Mouse (Mus musculus) forebrain, embryonic 11.5 days (tissue): ENCODE measurements around the gene Kansl1l. TPM values are rescaled to one million over a fixed set of nuclear protein-coding genes. Genes with fewer than 3 reads are reported as not detected.
A peak's percentile ranks its signal among the peaks of the same experiment; 100 is the strongest.

Experiments used
- ATAC-seq: fragments of 200-750 bp; cut with Nextera tagmentation; replicated peaks from 2 replicates; pipeline ENCODE4 v1.8.0; 2017; ENCODE audit warnings: moderate TSS enrichment; ENCODE audit not compliant: low FRiP score
- DNase-seq: peaks from one replicate; pipeline ENCODE4 v3.0.0-alpha.2; 2017; ENCODE audit warnings: low spot score
- H3K27ac ChIP-seq: fragments of 300-500 bp; sonication (generic); 2 replicates; pipeline ENCODE4 v1.5.1; 2014; ENCODE audit warnings: low read depth, low read length
- H3K27me3 ChIP-seq: fragments of 300-500 bp; sonication (generic); 2 replicates; pipeline ENCODE4 v1.6.1; 2014; ENCODE audit warnings: mild to moderate bottlenecking, low read length, mixed read lengths; ENCODE audit not compliant: control insufficient read depth, insufficient read depth
- H3K36me3 ChIP-seq: fragments of 300-500 bp; sonication (generic); 2 replicates; pipeline ENCODE4 v1.6.1; 2014; ENCODE audit warnings: mild to moderate bottlenecking, low read length, moderate library complexity, mixed read lengths; ENCODE audit not compliant: control insufficient read depth, insufficient read depth
- H3K4me1 ChIP-seq: fragments of 300-500 bp; sonication (generic); replicated peaks from 2 replicates; pipeline ENCODE4 v1.6.1; 2014; ENCODE audit warnings: low read length, mixed read lengths; ENCODE audit not compliant: control insufficient read depth, insufficient read depth
- H3K4me2 ChIP-seq: fragments of 300-500 bp; sonication (generic); 2 replicates; pipeline ENCODE4 v1.6.1; 2014; ENCODE audit warnings: low read depth, mild to moderate bottlenecking, low read length, moderate library complexity, mixed read lengths; ENCODE audit not compliant: severe bottlenecking
- H3K4me3 ChIP-seq: fragments of 300-500 bp; sonication (generic); 2 replicates; pipeline ENCODE4 v1.5.1; 2014; ENCODE audit warnings: low read depth, low read length
- H3K9ac ChIP-seq: fragments of 300-500 bp; sonication (generic); 2 replicates; pipeline ENCODE4 v1.6.1; 2014; ENCODE audit warnings: low read length
- H3K9me3 ChIP-seq: fragments of 300-500 bp; sonication (generic); 2 replicates; pipeline ENCODE4 v1.6.1; 2016; ENCODE audit warnings: low read length, mixed read lengths; ENCODE audit not compliant: control insufficient read depth
- WGBS: fragments of 180-500 bp; shearing (Covaris S2); extraction: QIAGEN DNeasy Blood & Tissue Kit; methylation state at CpG from one replicate; pipeline ENCODE4 v1.1.7; 2014; 5-methylcytosine and 5-hydroxymethylcytosine counted together
- polyA plus RNA-seq: library from polyadenylated mRNA; unstranded; fragments of >200 nt; fragmentation: Nextera tagmentation; extraction: Ambion mirVana; gene quantifications from 2 replicates; pipeline ENCODE4 v1.2.1, GENCODE M21; 2014

Kansl1l gene
- polyA plus RNA-seq = 9.6 and 9.9 TPM in 2 replicates

- Histone ChIP-seq H3K9me3 (no peaks in the 10 kb centered on the region), H3K4me2 (peak within 1 kb of the TSS; percentile 75), H3K27me3 (no peaks in the 10 kb centered on the region), H3K9ac (peak within 1 kb of the TSS; percentile 85), H3K36me3 (no peaks in the 10 kb centered on the region), H3K4me3 (peak within 1 kb of the TSS; percentile 73), H3K27ac (peak within 1 kb of the TSS; percentile 94), H3K4me1 (peaks cover 6% of the 10 kb centered on the region; the same call in 1 of the 2 replicates)
- DNase-seq = peak; percentile 97
- ATAC-seq = peak; percentile 91
- WGBS = 3% methylated on average over 22 of the region's 56 CpGs
Measured at GRCm38 (mm10) chr1:66817453-66817839, at the start of gene Kansl1l. Kansl1l (minus strand) TSS chr1:66817562.

DNA sequence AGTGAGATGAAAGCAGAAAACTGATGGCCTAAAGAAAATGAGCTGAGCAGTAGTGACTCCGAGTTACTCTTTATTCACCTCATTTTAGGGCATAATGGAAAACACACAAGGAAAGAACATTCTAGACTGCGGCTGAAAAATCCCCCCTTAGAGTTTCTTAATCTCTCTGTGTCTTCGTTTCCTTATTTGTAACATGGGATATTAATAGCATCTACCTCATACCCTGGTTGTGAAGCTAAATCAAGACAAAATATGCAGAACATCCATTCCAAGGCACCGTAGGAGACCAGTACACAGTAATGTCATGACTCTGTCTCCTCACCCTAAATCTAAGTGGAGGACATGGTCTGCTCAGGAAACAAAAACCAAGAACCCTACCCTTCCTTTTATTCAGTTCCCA lies 48.3 kb upstream of the Kansl1l start:
- ATAC-seq (no peak), DNase-seq (no peak)
- no peaks in the 10 kb centered on the region for H3K27me3 ChIP-seq
- H3K36me3 ChIP-seq = no peaks in the 10 kb centered on the region
- peaks cover 6% of the 10 kb centered on the region; the same call in 1 of the 2 replicates for H3K4me1 ChIP-seq
- no peaks in the 10 kb centered on the region for H3K9me3 ChIP-seq
- no peak overlapping the region for H3K9ac ChIP-seq
- no peak overlapping the region for H3K4me2 ChIP-seq
- 86% methylated on average over 4 of the region's 4 CpGs for WGBS
- H3K4me3 ChIP-seq = no peak overlapping the region
- no peak overlapping the region for H3K27ac ChIP-seq

DNA sequence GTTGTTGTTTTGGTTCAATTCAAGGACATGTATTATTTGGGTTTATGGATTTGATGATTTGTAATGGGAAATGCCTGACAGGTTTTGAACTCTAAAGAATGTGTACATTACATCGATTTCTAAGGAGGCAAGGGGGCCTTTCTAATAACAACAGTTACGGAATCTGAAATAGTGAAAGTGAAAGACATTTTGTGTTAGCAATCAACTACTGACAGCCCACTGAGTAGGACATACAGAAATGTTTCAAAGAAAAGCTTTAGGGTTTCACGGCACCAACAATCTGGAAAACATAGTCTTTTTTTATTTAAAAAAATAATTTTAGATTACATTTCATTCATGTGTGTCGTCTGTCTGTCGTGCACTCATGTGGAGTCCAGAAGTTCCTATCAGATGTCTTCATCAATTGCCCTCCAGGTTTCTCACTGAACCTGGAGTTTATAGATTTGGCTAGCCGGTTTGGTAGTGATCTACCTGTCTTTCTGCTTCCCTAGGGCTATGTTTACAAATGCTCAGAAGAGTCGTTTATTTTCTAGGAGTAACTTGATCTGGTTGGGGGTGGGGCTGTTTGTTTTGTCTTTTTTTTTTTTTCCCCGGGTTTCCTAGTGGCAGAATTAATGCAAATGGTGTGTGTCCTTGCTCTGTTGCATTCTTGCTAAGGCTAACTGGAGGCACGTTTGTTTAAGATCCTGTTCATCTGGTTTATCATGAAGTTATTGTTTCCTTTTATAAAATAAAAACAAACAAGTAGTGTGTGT lies 46.6 kb upstream of the Kansl1l start:
- no peak overlapping the region for H3K9ac ChIP-seq
- peaks cover 6% of the 10 kb centered on the region; the same call in 1 of the 2 replicates for H3K4me1 ChIP-seq
- H3K27ac ChIP-seq = no peak overlapping the region
- ATAC-seq (no peak), DNase-seq (no peak)
- no peaks in the 10 kb centered on the region for H3K36me3 ChIP-seq
- WGBS = 20% methylated on average over 9 of the region's 9 CpGs
- H3K27me3 ChIP-seq = no peaks in the 10 kb centered on the region
- H3K9me3 ChIP-seq = no peaks in the 10 kb centered on the region
- no peak overlapping the region for H3K4me2 ChIP-seq
- H3K4me3 ChIP-seq = peak overlapping the region; percentile 75; the same call in 1 of the 2 replicates

DNA sequence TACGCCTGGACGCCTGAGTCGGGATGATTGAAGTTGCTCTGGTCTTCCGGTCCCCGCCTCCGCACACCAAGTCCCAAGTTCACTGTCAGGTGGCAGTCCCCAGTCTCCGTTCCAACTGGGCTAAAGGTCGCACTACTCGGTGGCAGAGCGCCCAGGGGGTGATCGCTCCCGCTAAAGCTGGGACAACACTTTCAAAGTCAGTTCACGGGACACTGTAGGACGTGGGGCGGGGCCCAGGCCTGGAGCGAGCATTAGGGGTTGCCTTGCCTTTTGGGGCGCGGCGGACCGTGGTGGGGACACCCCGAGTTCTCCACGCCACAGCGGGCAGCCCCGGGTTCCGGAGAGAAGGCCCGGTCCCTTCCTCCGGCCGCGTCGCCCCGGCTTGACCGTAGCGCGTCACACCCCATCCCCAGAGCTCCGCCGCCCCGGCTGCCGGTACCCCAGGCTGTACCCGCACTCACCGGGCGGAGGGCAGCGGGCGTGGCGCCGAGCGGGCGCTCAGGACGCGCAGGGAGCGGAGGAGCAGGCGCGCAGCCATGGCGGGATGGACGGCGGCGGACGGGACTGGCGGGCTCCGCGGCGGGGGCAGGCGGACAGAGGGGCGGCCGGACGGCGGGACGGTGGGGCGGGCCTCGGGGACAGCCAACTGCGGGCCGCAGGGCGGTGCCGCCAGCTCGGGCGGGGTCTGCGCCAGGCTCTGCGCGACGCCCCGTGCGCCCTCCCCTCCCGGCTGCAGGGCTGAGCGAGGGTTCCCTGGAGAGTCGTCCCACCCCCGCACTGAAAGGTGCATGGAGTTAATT lies 45.5 kb upstream of the Kansl1l start, which contains the start of gene Acadl:
Acadl (minus strand) TSS at position 566 of the 800 bp plus-strand sequence.
- H3K27ac ChIP-seq = 0 out of 2 replicates have a peak within 1 kb of the TSS, but pooled peaks have one; percentile 12
- H3K4me2 ChIP-seq = peak within 1 kb of the TSS; percentile 88
- no peaks in the 10 kb centered on the region for H3K36me3 ChIP-seq
- ATAC-seq = peak; percentile 92
- no peaks in the 10 kb centered on the region for H3K27me3 ChIP-seq
- peaks cover 6% of the 10 kb centered on the region; the same call in 1 of the 2 replicates for H3K4me1 ChIP-seq
- H3K9ac ChIP-seq = peak within 1 kb of the TSS; percentile 79
- DNase-seq = peak; percentile 83
- H3K9me3 ChIP-seq = no peaks in the 10 kb centered on the region
- under 1% methylated on average over 85 of the region's 85 CpGs for WGBS
- peak within 1 kb of the TSS; percentile 75 for H3K4me3 ChIP-seq

DNA sequence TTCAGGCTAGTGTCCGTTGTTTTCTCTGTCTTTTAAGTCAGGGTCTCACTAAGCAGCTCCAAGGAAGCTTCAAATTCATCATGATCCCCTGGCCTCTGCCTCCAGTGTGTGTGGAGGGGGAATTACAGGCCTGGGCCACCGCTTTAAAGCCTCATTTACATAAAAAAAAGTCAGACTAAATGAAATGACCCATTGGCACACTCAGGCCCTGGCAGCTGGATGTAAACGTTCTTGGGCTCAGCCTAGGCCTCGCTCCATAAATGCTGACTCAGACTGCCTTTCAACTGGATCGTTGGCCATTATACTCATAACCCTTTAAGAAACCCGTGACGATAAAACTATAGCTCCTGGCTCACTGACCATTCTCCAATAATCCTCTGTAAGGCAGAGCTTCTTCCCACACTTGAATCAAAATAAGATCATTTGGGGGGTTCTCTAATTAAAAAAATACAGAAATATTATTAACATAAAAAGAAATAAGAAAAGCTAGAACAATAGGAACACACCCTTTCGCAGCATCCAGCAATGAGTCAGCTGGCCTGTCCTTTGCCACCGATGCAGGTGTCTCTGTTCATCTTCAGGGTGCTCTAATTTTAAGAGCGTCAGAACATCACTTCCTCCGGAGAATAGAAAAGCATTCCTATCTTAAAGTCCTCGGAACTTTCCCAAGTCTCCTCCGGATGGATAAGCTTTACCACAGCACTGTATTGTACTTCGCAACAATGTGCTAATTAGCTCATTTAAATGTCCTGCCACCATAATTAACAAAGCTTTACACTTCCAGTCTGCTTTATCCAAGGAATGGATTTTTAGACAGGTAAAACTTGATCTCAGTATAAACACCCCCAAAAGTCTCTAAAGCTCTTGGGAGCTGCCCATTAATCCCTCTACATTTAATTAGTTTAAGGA lies 44.7 kb upstream of the Kansl1l start:
- Histone ChIP-seq H3K4me2 (peak overlapping the region; percentile 88), H3K4me3 (peak overlapping the region; percentile 75), H3K27me3 (no peaks in the 10 kb centered on the region), H3K27ac (no peak overlapping the region), H3K9me3 (no peaks in the 10 kb centered on the region), H3K36me3 (no peaks in the 10 kb centered on the region), H3K9ac (peak overlapping the region; percentile 79; the same call in 1 of the 2 replicates), H3K4me1 (peaks cover 6% of the 10 kb centered on the region; the same call in 1 of the 2 replicates)
- DNase-seq (no peak), ATAC-seq (peak; percentile 37)
- 14% methylated on average over 14 of the region's 14 CpGs for WGBS

DNA sequence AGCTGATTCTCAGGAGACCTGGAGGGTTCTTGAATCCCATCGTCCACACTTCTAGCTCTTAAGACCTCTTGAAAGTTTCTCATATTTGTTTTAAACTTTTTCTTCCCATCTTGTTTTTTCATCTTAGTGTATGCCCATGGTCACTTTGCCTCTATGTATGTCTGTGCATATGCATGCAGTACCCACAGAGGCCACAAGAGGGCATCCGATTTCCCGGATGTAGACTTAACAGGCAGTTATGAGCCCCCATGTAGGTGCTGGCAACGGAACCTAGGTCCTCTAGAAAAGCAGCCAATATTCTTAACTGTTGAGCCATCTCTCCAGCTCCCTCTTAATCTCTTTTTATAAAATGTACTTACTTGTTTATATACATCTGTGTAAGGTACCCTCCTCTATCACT lies 30.1 kb upstream of the Kansl1l start:
- ATAC-seq (no peak), DNase-seq (no peak)
- Histone ChIP-seq H3K4me2 (no peak overlapping the region), H3K4me3 (no peak overlapping the region), H3K4me1 (no peaks in the 10 kb centered on the region), H3K9me3 (peaks cover 6% of the 10 kb centered on the region; the same call in 1 of the 2 replicates), H3K9ac (no peak overlapping the region), H3K36me3 (peaks cover 8% of the 10 kb centered on the region), H3K27ac (no peak overlapping the region), H3K27me3 (no peaks in the 10 kb centered on the region)
- WGBS = 90% methylated on average over 4 of the region's 4 CpGs

- no peaks in the 10 kb centered on the region for H3K4me1 ChIP-seq
- no peak overlapping the region for H3K4me2 ChIP-seq
- H3K27ac ChIP-seq = no peak overlapping the region
- H3K9ac ChIP-seq = no peak overlapping the region
- H3K36me3 ChIP-seq = peaks cover 8% of the 10 kb centered on the region
- no peak overlapping the region for H3K4me3 ChIP-seq
- no peak for DNase-seq
- 93% methylated on average over 5 of the region's 5 CpGs for WGBS
- H3K27me3 ChIP-seq = no peaks in the 10 kb centered on the region
- H3K9me3 ChIP-seq = peaks cover 6% of the 10 kb centered on the region; the same call in 1 of the 2 replicates
- ATAC-seq = no peak
Measured at GRCm38 (mm10) chr1:66845690-66846318, 28.4 kb upstream of the Kansl1l start.
